Mouse (Mus musculus) testis, adult 10 weeks (tissue): ENCODE measurements around the gene Zfp281. TPM values are rescaled to one million over a fixed set of nuclear protein-coding genes. Genes with fewer than 3 reads are reported as not detected.

ENCODE experiments used
- polyA plus RNA-seq: library from polyadenylated mRNA; stranded (reverse); fragments of 350-450 nt; fragmentation: Illumina TruSeq; extraction: RNeasy Lipid Tissue Mini Kit (QIAGEN cat#74804); gene quantifications from one replicate; pipeline ENCODE4 v1.2.3, GENCODE M21; 2014; ENCODE audit warnings: low read depth, low replicate concordance

Zfp281 gene
- 30.7 TPM for polyA plus RNA-seq

GRCm38 (mm10) chr1:136624146-136625018, at the start of gene Zfp281:
TSS of gene Zfp281 (plus strand) at chr1:136624901.

Other genes starting within 250 kb of the Zfp281 start
- gene Ddx59, start 209.6 kb upstream of the Zfp281 start, polyA plus RNA-seq: 6.1 TPM
- 6.5 TPM for gene Kif14, start 158.6 kb upstream of the Zfp281 start, polyA plus RNA-seq